Mouse (Mus musculus): ENCODE measurements around the gene Dclk2. TPM values are rescaled to one million over a fixed set of nuclear protein-coding genes. Genes with fewer than 3 reads are reported as not detected.
A peak's percentile ranks its signal among the peaks of the same experiment; 100 is the strongest.

Dclk2 gene
- polyA plus RNA-seq, 1 experiment from 2014 or later, result 95.5 TPM

DNA sequence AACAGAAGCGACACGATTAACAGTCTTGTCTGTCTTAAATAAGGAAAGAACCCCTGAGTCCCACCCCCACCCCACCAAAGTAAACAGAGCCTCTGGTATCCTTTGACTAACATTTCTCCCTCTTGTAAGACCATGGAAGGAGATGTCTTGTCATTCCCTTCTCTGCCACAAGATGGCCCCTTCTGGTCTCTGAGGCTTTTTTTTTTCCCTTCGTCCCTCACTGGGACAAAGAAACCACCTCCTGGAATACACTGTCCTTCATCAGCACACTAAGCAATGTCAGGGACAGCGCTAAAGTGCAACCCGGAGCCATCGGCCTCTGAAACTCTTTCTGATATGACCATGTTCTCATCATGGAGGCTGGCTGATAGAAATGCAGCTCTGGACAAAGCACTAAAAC lies 131.9 kb downstream of the Dclk2 start:
- no peak overlapping the region for H3K4me2 ChIP-seq
- H3K27me3 ChIP-seq (replicated peaks), result no peaks in the 10 kb centered on the region
- ATAC-seq (replicated peaks), result no peak
- H3K9me3 ChIP-seq, result no peaks in the 10 kb centered on the region
- H3K36me3 ChIP-seq (replicated peaks), result peaks cover 3% of the 10 kb centered on the region
- H3K4me1 ChIP-seq, result peaks cover 30% of the 10 kb centered on the region
- 34% methylated on average over 6 of the region's 6 CpGs for whole genome bisulfite sequencing
- no peak overlapping the region for H3K9ac ChIP-seq
- H3K4me3 ChIP-seq, result no peak overlapping the region
- H3K27ac ChIP-seq, result peak overlapping the region; percentile 53

DNA sequence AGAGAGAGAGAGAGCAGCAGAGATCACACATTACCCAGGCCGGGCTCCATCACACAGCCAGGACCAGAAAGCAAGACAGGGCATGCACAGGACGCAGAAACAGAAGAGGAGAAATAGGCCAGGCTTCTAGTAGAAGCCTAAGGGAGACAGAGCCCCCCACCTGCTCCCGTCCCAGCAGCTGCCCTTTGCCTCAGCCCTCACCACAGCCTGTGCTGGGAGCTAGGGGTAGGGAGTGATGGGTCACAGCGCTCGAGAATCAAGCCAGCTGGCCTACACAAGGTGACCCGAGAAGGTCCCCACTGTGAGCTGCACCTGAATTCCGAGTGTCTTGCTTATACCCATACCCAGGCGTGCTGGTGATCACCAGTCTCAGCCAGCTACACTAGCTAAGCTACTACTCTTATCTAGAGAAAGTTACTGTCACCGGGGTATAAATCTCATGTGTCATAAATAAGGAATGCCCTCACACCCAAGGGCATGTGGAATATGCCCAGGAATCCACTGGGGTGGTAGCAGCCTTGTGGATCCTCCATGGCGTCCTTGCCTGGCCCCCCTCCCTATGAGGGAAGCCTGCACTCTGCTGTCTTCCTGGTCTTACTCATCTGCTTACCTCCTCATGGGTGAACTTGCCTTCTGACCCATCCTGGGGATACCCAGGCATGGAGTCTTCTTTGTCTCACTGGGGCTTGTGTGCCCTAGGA lies 133.1 kb downstream of the Dclk2 start:
- H3K4me1 ChIP-seq, result peaks cover 28% of the 10 kb centered on the region
- no peak overlapping the region for H3K4me2 ChIP-seq
- H3K9ac ChIP-seq, result no peak overlapping the region
- no peaks in the 10 kb centered on the region for H3K27me3 ChIP-seq (replicated peaks)
- H3K27ac ChIP-seq, result peak overlapping the region; percentile 53
- H3K9me3 ChIP-seq, result no peaks in the 10 kb centered on the region
- H3K4me3 ChIP-seq, result no peak overlapping the region
- peak; percentile 15 for ATAC-seq (replicated peaks)
- WGBS, result 85% methylated on average over 10 of the region's 10 CpGs
- peaks cover 2% of the 10 kb centered on the region for H3K36me3 ChIP-seq (replicated peaks)

GRCm38 (mm10) chr3:86786845-86787351 lies 133.8 kb downstream of the Dclk2 start:
- peaks cover 28% of the 10 kb centered on the region for H3K4me1 ChIP-seq
- ATAC-seq (replicated peaks), result peak; percentile 82
- 62% methylated on average over 11 of the region's 11 CpGs for WGBS
- no peaks in the 10 kb centered on the region for H3K9me3 ChIP-seq
- H3K4me2 ChIP-seq, result no peak overlapping the region
- no peak overlapping the region for H3K4me3 ChIP-seq
- H3K27me3 ChIP-seq (replicated peaks), result no peaks in the 10 kb centered on the region
- H3K9ac ChIP-seq, result no peak overlapping the region
- peaks cover 2% of the 10 kb centered on the region for H3K36me3 ChIP-seq (replicated peaks)
- H3K27ac ChIP-seq, result peak overlapping the region; percentile 53

- Histone ChIP-seq H3K4me1 (peaks cover 28% of the 10 kb centered on the region), H3K9ac (no peak overlapping the region), H3K27me3 (replicated peaks) (no peaks in the 10 kb centered on the region), H3K4me3 (no peak overlapping the region), H3K36me3 (replicated peaks) (peaks cover 2% of the 10 kb centered on the region; the same call in 1 of the 2 replicates), H3K9me3 (no peaks in the 10 kb centered on the region), H3K4me2 (no peak overlapping the region), H3K27ac (peak overlapping the region; percentile 41; the same call in 1 of the 2 replicates)
- 90% methylated on average over 12 of the region's 12 CpGs for WGBS
- ATAC-seq (replicated peaks), result no peak
These were observed 134.4 kb downstream of the Dclk2 start for GRCm38 (mm10) chr3:86786280-86786679.

DNA sequence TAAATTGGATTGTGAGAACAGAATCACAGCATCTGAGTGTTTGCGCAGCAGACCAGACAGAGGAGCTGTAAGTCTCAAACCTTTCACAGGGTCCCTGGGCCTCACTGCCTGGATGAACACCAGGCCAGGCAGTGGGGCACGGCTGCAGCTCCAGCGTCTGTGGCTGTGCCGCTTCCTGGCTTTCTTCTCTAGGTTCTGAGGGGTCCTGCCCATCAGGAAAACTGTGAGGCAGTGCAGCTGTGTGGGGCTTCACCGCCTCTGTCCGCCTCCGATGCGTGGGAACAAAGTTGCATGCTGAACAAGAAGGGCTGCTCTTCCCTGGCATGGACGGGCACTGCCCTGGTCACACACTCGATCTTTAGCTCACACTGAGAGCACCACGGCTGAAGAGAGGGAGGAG lies 135.7 kb downstream of the Dclk2 start:
- H3K36me3 ChIP-seq (replicated peaks), result no peaks in the 10 kb centered on the region
- H3K4me1 ChIP-seq, result peaks cover 21% of the 10 kb centered on the region
- no peak for ATAC-seq (replicated peaks)
- no peak overlapping the region for H3K4me3 ChIP-seq
- no peak overlapping the region for H3K9ac ChIP-seq
- H3K4me2 ChIP-seq, result no peak overlapping the region
- H3K27me3 ChIP-seq (replicated peaks), result no peaks in the 10 kb centered on the region
- H3K27ac ChIP-seq, result no peak overlapping the region
- H3K9me3 ChIP-seq, result no peaks in the 10 kb centered on the region
- 79% methylated on average over 11 of the region's 11 CpGs for WGBS

DNA sequence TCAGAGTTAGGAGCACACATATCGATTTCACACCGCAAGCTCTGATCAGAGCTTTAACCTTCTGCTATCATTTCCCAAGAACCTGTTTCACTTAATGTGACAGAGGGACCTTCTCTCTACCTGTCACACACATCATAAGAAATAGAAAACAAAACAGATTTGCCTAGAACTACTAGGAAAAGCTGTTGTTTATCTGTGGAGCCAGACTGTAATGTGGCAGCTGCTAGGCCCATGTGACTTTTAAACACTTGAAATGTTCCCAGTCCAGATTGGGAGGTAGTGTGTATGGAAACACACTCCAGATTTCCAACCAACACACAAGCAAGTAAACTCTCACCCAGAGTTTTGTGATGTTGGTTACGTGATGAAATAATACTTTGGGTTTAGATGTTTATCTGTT lies 136.6 kb downstream of the Dclk2 start:
- no peak for ATAC-seq (replicated peaks)
- no peak overlapping the region for H3K4me2 ChIP-seq
- H3K9ac ChIP-seq, result no peak overlapping the region
- H3K4me1 ChIP-seq, result peaks cover 19% of the 10 kb centered on the region
- H3K27me3 ChIP-seq (replicated peaks), result no peaks in the 10 kb centered on the region
- WGBS, result 94% methylated on average over 3 of the region's 3 CpGs
- H3K9me3 ChIP-seq, result no peaks in the 10 kb centered on the region
- no peak overlapping the region for H3K4me3 ChIP-seq
- no peaks in the 10 kb centered on the region for H3K36me3 ChIP-seq (replicated peaks)
- no peak overlapping the region for H3K27ac ChIP-seq

DNA sequence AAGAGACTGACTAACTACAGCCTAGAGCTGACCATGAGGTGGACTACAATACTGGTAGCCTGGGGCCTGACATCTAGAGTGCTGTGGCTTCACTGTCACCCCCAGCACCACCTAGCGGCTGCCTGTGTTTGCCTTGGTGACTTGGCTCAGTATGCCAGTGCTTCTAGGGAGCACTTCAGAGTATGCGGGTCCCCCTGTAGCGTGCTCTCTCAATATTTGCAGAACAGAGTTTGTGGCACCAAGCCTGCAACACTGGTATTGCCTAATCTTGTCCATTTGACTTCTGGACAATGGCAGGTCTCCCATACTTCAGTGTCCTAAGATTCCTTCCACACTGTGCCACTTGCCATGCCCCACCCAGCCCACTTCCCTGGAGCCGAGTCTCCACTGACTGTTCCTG lies 140.9 kb downstream of the Dclk2 start:
- Histone ChIP-seq H3K9ac (no peak overlapping the region), H3K27ac (no peak overlapping the region), H3K4me1 (peaks cover 10% of the 10 kb centered on the region), H3K4me3 (no peak overlapping the region), H3K9me3 (no peaks in the 10 kb centered on the region), H3K36me3 (replicated peaks) (no peaks in the 10 kb centered on the region), H3K27me3 (replicated peaks) (no peaks in the 10 kb centered on the region), H3K4me2 (no peak overlapping the region)
- 71% methylated on average over 4 of the region's 4 CpGs for WGBS
- ATAC-seq (replicated peaks), result no peak

DNA sequence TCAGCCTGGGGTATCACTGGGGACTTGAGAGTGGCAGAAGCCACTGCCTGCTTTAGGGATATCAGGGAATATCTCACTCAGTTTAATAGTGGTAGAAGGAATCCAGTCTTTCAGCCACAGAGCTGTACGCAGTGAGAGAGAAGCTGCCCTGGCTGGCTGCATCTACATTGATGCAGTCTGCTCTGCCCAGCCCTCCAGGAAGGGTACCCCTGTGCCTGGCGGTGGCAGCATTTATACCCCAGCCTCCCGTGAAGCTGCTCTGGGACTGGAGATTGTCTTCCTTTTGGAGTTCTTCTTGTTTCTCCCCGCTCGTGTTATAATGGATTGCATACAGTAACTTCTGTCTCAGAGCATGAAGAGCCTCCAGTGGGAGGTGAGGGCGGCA lies 145.2 kb downstream of the Dclk2 start:
- Histone ChIP-seq H3K4me1 (peaks cover 16% of the 10 kb centered on the region), H3K27me3 (replicated peaks) (no peaks in the 10 kb centered on the region), H3K9ac (no peak overlapping the region), H3K36me3 (replicated peaks) (no peaks in the 10 kb centered on the region), H3K4me3 (no peak overlapping the region), H3K27ac (no peak overlapping the region), H3K9me3 (no peaks in the 10 kb centered on the region), H3K4me2 (no peak overlapping the region)
- 64% methylated on average over 6 of the region's 6 CpGs for WGBS
- ATAC-seq (replicated peaks), result 0 out of 2 replicates have a peak, but pooled peaks have one; percentile 34

DNA sequence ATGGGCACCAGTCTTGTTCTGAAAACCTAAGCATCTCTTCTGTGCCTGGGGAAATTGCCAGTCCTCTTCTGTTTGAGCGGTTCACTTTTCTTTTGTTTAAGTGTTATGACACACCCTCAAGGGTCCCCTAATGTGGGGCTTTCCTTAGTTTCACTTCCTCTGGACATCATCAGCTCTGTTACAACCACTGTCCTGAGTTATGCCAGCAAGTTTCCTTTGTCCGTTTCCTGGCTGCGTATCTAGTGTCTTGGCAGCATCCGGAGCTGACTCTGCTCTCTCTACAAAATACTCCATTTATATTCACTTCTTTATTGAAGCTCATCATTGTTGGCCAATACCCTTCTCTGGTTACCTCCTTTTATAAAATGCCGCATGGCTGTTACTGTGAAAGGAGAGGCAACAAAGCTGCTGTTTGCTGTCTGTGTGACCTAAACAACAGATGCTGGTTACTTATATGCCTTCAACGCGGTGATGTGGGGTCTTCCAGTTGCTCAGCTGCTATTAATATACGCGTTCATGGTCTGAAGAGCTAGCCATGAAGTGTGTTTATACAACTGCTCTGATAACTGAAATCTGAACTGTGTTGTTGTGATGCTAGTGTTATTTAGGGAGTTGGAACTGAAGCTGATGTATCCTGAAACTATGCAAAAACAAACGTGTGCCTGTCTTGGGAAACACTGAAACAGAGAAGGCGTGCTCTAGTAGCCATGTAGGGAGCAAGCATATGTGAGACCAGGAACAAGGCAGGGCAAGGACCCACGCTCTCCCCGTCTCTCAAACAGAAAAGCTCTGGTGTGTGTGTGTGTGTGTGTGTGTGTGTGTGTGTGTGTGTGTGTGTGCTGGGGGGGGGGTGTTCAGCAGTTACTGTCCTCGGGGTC lies 145.8 kb downstream of the Dclk2 start:
- 0 out of 2 replicates have a peak, but pooled peaks have one; percentile 17 for ATAC-seq (replicated peaks)
- Histone ChIP-seq H3K27me3 (replicated peaks) (no peaks in the 10 kb centered on the region), H3K4me1 (peaks cover 16% of the 10 kb centered on the region), H3K27ac (peak overlapping the region; percentile 60), H3K36me3 (replicated peaks) (no peaks in the 10 kb centered on the region), H3K4me3 (no peak overlapping the region), H3K9me3 (no peaks in the 10 kb centered on the region), H3K4me2 (no peak overlapping the region), H3K9ac (no peak overlapping the region)
- WGBS, result 42% methylated on average over 14 of the region's 14 CpGs

DNA sequence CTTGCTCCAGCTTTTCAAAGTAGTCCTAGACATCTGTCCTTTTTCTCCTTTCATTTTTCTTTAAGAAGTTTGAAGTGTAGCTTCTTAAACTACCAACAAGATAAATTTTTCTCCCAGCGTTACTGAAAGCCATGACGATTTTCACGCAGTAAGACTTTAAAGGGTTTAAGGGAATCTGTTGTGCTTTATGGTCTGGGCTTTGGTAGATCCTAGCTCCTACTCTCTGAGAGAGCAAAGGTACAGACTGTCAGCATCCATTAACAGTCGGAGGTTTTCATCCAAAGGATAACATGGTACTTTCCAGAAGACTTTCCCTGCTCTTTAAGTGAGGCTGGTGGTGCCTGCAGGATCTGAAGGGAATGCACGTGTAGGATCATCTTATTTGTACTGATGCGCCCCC lies 151.7 kb downstream of the Dclk2 start:
- Histone ChIP-seq H3K36me3 (replicated peaks) (no peaks in the 10 kb centered on the region), H3K9me3 (no peaks in the 10 kb centered on the region), H3K27ac (0 out of 2 replicates have a peak overlapping the region, but pooled peaks have one; percentile 26), H3K9ac (no peak overlapping the region), H3K4me3 (no peak overlapping the region), H3K27me3 (replicated peaks) (no peaks in the 10 kb centered on the region), H3K4me1 (peaks cover 13% of the 10 kb centered on the region), H3K4me2 (peak overlapping the region; percentile 10; the same call in 1 of the 2 replicates)
- WGBS, result 18% methylated on average over 6 of the region's 6 CpGs
- ATAC-seq (replicated peaks), result peak; percentile 55; the same call in 1 of the 2 replicates

DNA sequence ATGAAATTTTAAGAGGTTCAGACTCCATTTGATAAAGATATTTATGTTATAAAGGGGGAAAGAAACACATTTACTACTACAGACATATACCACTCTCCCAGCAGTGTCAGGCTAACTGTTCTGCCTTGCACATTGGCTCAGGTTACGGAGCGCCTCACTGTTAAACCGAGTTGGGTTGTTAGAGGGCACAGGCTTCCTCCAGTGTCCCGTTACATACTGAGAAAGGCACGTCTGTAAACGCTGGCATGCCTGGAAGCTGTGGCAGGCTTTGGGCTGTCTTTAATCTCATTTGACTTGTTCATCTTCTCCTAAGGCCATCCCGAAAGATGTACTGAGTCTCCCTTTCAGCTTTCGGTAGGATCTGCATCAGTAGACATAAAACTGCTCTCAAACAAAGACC lies 152.1 kb downstream of the Dclk2 start:
- Histone ChIP-seq H3K27me3 (replicated peaks) (no peaks in the 10 kb centered on the region), H3K4me2 (peak overlapping the region; percentile 7; the same call in 1 of the 2 replicates), H3K9ac (no peak overlapping the region), H3K4me1 (peaks cover 13% of the 10 kb centered on the region), H3K9me3 (no peaks in the 10 kb centered on the region), H3K27ac (no peak overlapping the region), H3K4me3 (no peak overlapping the region), H3K36me3 (replicated peaks) (no peaks in the 10 kb centered on the region)
- peak; percentile 50; the same call in 1 of the 2 replicates for ATAC-seq (replicated peaks)
- 7% methylated on average over 8 of the region's 8 CpGs for WGBS

DNA sequence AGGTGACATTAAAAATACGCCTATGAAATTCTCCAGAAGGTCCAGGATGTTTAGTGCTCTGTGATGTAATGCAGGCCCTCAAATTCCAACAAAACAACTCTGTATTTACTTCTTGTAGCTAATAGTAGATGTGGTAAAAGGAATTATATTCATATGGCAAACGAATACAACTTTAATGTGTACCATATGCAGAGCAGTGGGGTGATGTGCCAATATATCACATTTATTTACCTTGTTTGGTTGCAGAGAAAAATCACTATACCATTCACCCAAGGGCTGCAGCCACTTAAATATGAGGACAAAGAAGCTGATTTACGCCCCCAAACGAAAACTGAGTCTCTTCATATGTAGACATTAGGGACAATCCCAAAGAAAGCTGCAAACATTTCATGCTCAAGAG lies 158.2 kb downstream of the Dclk2 start:
- Histone ChIP-seq H3K27ac (no peak overlapping the region), H3K36me3 (replicated peaks) (no peaks in the 10 kb centered on the region), H3K9me3 (no peaks in the 10 kb centered on the region), H3K4me1 (0 out of 2 replicates have a peak, but pooled peaks cover 2% of the 10 kb centered on the region), H3K9ac (no peak overlapping the region), H3K4me3 (no peak overlapping the region), H3K4me2 (no peak overlapping the region), H3K27me3 (replicated peaks) (no peaks in the 10 kb centered on the region)
- 86% methylated on average over 4 of the region's 4 CpGs for WGBS
- no peak for ATAC-seq (replicated peaks)

Data from midbrain, embryonic 15.5 days (tissue).